Mouse (Mus musculus): Measurements from ENCODE around the gene Ly6g.
A peak's percentile ranks its signal among the peaks of the same experiment; 100 is the strongest.
"Not testable (repeated sequence)": the region's sequence is repeated elsewhere in the genome, so short reads cannot be mapped to it uniquely, and the experiment has no call there.

The Ly6g gene

DNA sequence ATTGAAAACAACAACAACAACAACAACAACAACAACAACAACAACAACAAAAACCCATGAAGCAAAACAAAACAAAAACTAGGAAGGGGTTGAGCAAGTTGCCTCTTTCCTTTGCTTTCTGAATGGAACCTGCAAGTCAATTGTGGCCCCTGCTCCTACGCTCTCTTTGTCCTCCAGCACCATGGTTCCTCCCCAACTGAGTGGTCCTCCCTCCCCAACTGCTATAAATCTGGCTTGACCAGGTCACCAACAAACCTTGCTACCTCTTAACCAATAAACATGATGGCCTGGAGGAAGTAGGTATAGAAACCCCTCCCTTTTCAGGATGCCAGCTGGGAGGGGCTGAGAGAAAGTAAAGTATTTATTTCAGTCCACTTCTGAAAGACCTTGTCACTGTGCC is at the start of gene Ly6g:
TSS of gene Ly6g (plus strand) at position 301 of the 400 bp plus-strand sequence.
- DNase-seq = no peak

- DNase-seq = not testable (repeated sequence)
These were observed 44.6 kb upstream of the Ly6g start for GRCm38 (mm10) chr15:75110424-75110823.

- not testable (repeated sequence) for DNase-seq
These were observed 43.0 kb upstream of the Ly6g start, which contains the start of gene Ly6c2 for GRCm38 (mm10) chr15:75111861-75112630. TSS of gene Ly6c2 (minus strand) at chr15:75111970.

DNA sequence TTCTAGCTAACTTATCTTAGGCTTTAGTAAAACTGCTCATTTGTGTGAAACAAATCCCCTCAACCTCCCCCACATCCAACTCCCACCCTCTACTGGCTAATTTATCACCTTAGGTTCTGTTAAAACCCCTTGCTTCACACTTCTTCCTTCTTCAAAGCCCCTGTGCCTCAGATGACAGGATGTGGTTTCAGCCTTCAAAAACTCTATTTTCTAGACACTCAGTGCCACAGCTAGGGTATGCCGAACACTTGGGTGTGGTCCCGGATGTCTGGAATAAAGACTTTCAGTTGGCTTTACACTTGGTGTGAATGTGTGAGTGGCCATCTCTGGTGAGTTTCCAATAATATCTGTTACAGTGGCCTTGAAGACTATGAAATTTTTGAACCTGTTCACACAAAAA is 38.5 kb upstream of the Ly6g start:
- DNase-seq = no peak

GRCm38 (mm10) chr15:75117481-75117880 is 37.6 kb upstream of the Ly6g start:
- not testable (repeated sequence) for DNase-seq

- DNase-seq = peak; percentile 12 to 25
These were observed 36.3 kb upstream of the Ly6g start for GRCm38 (mm10) chr15:75118742-75119141.

DNA sequence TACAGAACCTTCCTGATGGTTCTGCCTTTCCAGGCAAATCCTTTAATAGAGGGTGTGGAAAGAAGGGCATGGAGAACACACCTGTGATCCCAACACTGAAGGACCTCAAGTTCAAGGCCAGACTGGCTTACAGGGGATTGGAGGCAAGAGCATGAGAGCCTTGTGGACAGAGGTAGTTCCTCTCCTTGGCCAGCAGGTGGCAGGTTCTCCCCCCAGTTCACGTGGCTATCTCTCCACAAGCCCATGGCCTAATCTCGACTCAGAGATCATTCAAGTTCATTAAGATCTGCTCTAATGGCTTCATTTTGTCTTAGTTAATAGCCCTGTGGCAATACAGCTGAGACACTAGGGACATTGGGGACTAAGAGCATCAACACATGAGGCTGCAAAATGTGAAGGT is 35.0 kb upstream of the Ly6g start:
- DNase-seq = no peak

DNA sequence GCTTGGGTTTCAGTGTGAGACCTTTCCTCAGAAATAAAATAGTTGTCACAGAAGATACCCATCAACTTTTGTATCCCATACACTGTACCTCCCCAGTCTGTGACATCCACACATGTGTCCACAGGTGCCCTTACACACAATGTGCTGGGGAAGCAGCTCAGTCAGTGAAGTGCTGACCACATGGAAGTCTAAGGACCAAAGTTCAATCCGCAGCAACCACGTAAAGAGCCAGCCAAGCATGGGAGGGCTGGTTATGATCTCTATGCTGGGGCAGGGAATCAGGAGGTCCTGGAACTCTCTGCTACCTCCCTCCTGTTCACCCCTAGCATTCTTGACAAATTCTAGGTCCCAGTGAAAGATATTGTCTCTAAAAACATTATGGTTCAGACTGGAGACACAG is 22.7 kb upstream of the Ly6g start:
- DNase-seq = not testable (repeated sequence)

DNA sequence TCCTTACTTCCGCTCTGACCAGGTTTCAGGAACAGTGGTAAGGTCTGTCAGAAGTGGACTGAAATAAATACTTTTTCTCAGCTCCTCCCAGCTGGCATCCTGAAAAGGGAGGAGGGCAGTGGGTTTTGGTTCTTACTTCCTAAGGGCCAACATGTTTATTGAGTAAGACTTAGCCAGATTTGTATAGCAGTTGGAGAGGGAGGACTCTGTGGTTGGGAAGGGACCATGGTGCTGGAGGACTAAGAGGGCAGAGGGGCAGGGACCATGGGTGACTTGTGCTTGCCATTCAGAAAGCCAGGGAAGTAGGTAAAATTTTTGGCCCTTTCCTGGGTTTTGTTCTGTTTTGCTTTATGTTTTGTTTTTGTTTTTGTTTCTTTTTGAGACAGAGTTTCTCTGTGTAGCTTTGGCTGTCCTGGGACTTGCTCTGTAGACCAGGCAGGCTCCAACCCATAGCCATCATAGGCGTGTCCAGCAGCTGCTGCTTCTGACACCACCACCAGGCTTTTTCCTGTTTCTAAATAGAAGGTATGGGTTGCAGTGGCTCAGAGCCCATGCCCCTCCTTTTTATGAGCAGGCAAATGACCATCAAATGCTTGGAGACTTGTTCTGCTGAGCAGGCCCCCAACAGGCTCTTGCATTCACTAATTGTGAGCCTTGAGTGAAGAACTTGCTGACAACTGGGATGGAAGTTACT is 19.8 kb upstream of the Ly6g start:
- not testable (repeated sequence) for DNase-seq

GRCm38 (mm10) chr15:75137739-75138138 is 17.3 kb upstream of the Ly6g start:
- not testable (repeated sequence) for DNase-seq

DNA sequence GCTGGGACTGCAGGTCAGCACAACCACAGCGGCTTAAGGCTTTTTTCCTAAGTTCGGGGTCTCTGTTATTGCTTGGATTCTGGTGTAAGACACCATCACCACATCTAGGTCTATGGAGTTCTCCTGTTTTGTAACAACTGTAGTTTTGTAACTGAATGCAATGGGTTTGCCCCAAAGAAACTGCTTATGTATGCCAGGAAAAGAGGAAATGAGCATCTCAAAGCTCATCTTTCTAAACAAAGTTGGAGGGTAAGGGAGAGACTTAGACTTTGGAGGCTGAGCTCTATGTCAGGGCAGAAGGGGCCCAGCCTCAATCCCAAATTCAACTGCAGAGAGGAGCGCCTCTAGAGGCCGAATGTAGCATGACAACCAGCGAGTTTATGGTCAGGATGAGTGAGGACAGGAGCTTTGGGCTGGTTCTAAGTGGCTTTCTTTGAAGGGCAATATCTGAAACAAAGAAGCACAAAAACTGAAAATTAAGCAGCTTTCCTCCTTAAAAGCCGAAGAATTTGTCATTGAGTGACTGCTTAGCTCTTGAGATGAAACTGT is 13.2 kb upstream of the Ly6g start:
- DNase-seq = peak in 1 of 2 experiments; percentile 3

GRCm38 (mm10) chr15:75143735-75144134 is 11.3 kb upstream of the Ly6g start:
- no peak for DNase-seq

GRCm38 (mm10) chr15:75153087-75153486 is 2.0 kb upstream of the Ly6g start:
- DNase-seq = no peak

GRCm38 (mm10) chr15:75157646-75158045 is 2.6 kb downstream of the Ly6g start:
- DNase-seq = no peak

DNA sequence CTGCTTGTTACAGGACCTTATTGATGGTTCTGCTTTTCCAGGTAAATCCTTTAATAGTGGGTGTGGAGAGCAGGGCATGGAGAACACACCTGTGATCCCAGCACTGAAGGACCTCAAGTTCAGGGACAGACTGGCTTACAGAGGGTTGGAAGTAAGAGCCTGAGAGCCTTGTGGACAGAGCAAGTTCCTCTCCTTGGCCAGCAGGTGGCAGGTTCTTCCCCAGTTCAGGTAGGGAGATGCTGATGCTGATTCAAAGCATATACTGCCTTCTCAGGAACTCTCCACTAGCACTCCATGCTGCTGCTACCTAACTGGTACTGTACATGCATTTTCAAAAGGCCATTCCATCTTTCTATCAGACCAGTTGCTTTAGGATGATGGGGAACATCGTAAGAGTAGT is 20.5 kb downstream of the Ly6g start:
- DNase-seq = peak; percentile 6 to 10

DNA sequence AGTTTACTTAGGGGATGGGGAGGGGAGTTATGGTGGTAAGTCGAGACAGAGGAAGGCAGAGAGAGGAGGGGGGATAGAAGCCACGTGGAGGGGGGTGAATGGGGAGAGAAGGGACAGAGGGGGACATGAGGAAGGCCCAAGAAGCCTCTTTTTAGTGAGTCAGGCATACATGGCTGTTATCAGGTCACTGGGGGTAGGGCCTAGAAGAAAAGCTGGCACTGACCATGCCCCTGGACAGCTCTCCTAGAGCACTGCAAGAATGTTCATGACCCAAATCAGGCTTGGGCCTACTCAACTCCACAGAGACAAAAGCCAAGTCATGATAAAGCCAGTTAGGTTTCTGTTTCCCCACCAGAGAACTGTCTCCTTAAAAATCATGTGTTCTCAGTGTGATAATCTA is 31.3 kb downstream of the Ly6g start:
- DNase-seq = no peak

DNA sequence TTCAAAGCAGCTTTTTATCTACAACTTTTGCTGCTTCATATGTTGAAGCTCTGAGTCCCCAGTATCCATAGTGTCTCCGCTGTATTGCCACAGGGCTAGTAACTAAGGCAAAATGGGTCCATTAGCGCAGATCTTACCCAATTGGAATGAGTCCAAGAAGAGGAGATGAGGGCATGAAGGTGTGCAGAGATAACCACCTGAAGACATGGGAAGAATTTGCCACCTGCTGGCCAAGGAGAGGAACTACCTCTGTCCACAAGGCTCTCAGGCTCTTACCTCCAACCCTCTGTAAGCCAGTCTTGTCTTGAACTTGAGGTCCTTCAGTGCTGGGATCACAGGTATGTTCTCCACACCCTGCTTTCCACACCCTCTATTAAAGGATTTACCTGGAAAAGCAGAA is 34.1 kb downstream of the Ly6g start:
- DNase-seq = no peak

DNA sequence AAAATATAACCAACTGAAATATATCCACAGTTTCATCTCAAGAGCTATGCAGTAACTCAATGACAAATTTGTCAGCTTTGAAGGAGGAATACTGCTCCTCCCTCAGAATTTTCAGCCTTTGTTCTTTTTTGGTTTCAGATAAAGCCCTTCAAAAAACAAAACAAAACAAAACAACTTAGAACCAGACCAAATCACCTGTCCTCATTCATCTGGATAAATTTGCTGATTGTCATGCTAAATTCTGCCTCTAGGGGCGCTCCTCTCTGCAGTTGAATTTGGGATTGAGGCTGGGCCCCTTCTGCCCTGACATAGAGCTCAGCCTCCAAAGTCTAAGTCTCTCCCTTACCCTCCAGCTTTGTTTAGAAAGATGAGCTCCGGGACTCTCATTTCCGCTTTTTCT is 35.5 kb downstream of the Ly6g start:
- DNase-seq = peak in 1 of 2 experiments; percentile 12
